Mouse (Mus musculus): ENCODE results near the gene Abraxas1. TPM values are rescaled to one million over a fixed set of nuclear protein-coding genes. Genes with fewer than 3 reads are reported as not detected.

Gene Abraxas1
- polyA plus RNA-seq, 1 experiment from 2014 or later = 14.3 TPM

DNA sequence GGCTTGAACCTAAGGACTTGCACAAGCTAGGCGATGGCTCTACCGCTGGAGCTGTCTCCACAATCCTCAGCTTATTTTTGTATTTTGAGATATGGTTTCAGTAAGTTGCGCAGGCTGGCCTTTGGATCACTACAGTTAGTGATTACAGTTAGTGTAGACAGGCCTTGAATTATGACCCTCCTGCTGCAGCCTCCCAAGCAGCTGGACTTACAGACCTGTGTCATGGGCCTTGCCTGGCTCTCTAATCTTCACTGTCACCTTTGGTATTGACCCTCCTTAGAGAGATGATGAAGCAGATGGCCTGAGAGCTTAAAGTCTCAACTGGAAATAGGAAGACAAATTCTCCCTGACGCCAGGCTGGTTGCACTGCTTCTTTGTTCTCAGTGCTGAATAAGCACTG lies 33.2 kb upstream of the Abraxas1 start:
- no peaks in the 10 kb centered on the region for H3K4me1 ChIP-seq (ENCODE audit: control insufficient read depth, insufficient read depth, low read depth, low read length)
- no peak overlapping the region for H3K4me3 ChIP-seq (ENCODE audit: low read length)
- no peaks in the 10 kb centered on the region for H3K9me3 ChIP-seq (ENCODE audit: control insufficient read depth, low read length)
- no peak overlapping the region for H3K9ac ChIP-seq (ENCODE audit: low read depth, low read length)
- ATAC-seq = no peak
- WGBS = 90% methylated on average over 4 of the region's 4 CpGs
- H3K36me3 ChIP-seq (ENCODE audit: control insufficient read depth, insufficient read depth, low read length) = no peaks in the 10 kb centered on the region
- no peak overlapping the region for H3K4me2 ChIP-seq (ENCODE audit: low read length)
- H3K27ac ChIP-seq (ENCODE audit: low read depth, low read length) = no peak overlapping the region
- peaks cover under 1% of the 10 kb centered on the region; the same call in 1 of the 2 replicates for H3K27me3 ChIP-seq (replicated peaks; ENCODE audit: control insufficient read depth, insufficient read depth, low read length)

DNA sequence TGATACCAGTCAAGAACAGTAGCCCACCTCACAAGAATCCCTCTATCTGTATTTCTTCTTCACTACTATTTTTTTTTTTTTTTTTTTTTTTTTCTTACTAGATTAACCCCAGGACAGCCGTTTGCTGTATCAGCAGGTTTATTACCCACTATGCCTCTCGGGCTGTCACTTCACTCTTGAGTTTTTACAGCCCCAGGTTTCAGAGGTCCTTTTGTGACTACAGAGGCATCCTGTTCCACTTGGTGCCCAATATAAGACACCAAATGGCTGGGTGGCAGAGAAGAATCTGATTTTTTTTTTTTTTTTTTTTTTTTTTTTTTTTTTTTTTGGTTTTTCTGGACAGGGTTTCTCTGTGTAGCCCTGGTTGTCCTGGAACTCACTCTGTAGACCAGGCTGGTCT lies 26.4 kb upstream of the Abraxas1 start:
- Histone ChIP-seq H3K4me3 (ENCODE audit: low read length) (peak overlapping the region; percentile 62), H3K9ac (ENCODE audit: low read depth, low read length) (no peak overlapping the region)
- 6% methylated on average over 2 of the region's 2 CpGs for WGBS

DNA sequence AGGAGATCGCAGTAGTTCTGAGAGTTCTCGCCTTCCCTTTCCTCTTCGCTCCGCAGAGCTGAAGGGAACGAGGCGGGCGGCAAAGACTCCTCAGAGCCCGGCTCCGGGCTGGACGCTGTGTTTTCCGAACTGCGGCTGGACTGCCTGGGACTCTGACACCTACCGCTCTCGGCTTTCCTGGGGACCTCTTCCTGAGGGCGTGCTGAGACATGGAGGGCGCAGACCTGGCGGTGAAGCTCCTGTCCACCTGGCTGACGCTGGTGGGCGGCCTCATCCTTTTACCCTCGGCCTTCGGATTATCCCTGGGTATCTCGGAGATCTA lies 25.8 kb upstream of the Abraxas1 start:
- H3K9ac ChIP-seq (ENCODE audit: low read depth, low read length) = peak overlapping the region; percentile 68
- WGBS = 1% methylated on average over 22 of the region's 22 CpGs
- H3K9me3 ChIP-seq (ENCODE audit: control insufficient read depth, low read length) = peaks cover 7% of the 10 kb centered on the region; the same call in 1 of the 2 replicates
- H3K4me3 ChIP-seq (ENCODE audit: low read length) = peak overlapping the region; percentile 62
- no peak overlapping the region for H3K27ac ChIP-seq (ENCODE audit: low read depth, low read length)
- H3K36me3 ChIP-seq (ENCODE audit: control insufficient read depth, insufficient read depth, low read length) = no peaks in the 10 kb centered on the region
- H3K4me2 ChIP-seq (ENCODE audit: low read length) = peak overlapping the region; percentile 100
- peaks cover 31% of the 10 kb centered on the region for H3K27me3 ChIP-seq (replicated peaks; ENCODE audit: control insufficient read depth, insufficient read depth, low read length)
- ATAC-seq = peak; percentile 24; the same call in 1 of the 2 replicates
- peaks cover 14% of the 10 kb centered on the region for H3K4me1 ChIP-seq (ENCODE audit: control insufficient read depth, insufficient read depth, low read depth, low read length)

More for the DNA sequence above, 26.4 kb upstream of the Abraxas1 start:
- Histone ChIP-seq H3K4me1 (ENCODE audit: control insufficient read depth, insufficient read depth, low read depth, low read length) (peaks cover 14% of the 10 kb centered on the region), H3K36me3 (ENCODE audit: control insufficient read depth, insufficient read depth, low read length) (no peaks in the 10 kb centered on the region), H3K9me3 (ENCODE audit: control insufficient read depth, low read length) (peaks cover 2% of the 10 kb centered on the region; the same call in 1 of the 2 replicates), H3K27ac (ENCODE audit: low read depth, low read length) (no peak overlapping the region), H3K27me3 (replicated peaks; ENCODE audit: control insufficient read depth, insufficient read depth, low read length) (peaks cover 31% of the 10 kb centered on the region), H3K4me2 (ENCODE audit: low read length) (peak overlapping the region; percentile 100)
- ATAC-seq = no peak

DNA sequence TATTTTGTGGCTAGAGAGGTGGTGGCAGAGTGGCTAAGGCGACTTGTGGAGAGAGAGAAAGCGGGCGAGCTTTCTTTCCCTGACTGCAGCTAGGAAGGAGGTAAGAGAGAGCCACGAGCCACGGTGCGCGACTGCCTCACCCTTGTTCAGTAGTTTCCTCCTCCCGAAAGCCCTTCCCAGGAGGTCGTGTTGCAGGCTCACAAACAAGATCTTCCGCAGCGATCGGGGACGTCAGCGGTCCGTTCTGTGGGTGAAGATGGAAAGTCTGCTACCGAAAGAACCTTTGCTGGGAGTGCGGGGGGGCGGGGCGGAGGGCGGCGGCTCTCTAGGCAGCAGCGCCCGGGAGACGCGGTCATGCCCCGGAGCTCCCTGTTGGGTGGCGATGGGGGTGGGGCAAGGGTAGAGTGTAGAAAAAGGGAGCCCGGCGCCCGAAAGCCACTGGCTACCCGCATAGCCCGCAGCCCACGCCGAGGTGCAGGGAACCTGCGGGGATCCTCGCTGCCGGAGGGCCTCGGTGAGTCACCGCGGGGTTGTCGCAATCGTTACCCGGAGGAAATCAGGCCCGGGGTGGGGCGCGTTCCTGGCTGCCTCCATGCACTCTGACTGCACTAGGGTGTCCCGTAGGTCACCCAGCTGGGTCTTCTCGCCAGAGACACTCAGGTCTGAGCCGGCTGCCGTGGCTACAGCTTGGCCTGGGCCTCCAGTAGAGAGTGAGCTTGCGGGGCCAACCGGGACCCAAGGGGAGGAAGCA lies 25.3 kb upstream of the Abraxas1 start:
- Histone ChIP-seq H3K27ac (ENCODE audit: low read depth, low read length) (no peak overlapping the region), H3K4me1 (ENCODE audit: control insufficient read depth, insufficient read depth, low read depth, low read length) (peaks cover 14% of the 10 kb centered on the region), H3K9me3 (ENCODE audit: control insufficient read depth, low read length) (peaks cover 7% of the 10 kb centered on the region; the same call in 1 of the 2 replicates), H3K4me3 (ENCODE audit: low read length) (peak overlapping the region; percentile 62), H3K9ac (ENCODE audit: low read depth, low read length) (peak overlapping the region; percentile 68), H3K4me2 (ENCODE audit: low read length) (peak overlapping the region; percentile 100), H3K27me3 (replicated peaks; ENCODE audit: control insufficient read depth, insufficient read depth, low read length) (peaks cover 31% of the 10 kb centered on the region), H3K36me3 (ENCODE audit: control insufficient read depth, insufficient read depth, low read length) (no peaks in the 10 kb centered on the region)
- ATAC-seq = peak; percentile 70
- under 1% methylated on average over 52 of the region's 52 CpGs for WGBS

DNA sequence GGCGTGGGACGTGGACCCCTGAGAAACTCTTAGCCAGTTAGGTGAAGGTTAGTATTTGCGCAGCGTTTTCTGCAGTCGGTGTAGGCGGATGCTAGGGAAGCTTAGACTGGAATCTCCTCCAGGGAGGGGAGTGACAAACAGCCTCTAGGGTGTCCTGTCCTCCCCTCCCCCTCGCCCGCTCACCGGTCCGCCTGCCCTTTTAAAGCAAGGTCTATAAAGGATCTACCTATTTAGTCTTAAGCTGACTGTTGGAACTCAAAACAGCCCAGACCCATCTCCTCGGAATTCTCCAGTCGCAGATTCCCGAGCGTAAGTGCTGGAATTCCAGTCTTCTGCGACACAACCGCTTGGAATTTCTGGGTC lies 24.7 kb upstream of the Abraxas1 start, which contains the start of gene Gpat3:
Gpat3 (plus strand) TSS at position 229 of the 363 bp plus-strand sequence.
- peaks cover 7% of the 10 kb centered on the region; the same call in 1 of the 2 replicates for H3K9me3 ChIP-seq (ENCODE audit: control insufficient read depth, low read length)
- no peaks in the 10 kb centered on the region for H3K36me3 ChIP-seq (ENCODE audit: control insufficient read depth, insufficient read depth, low read length)
- H3K27ac ChIP-seq (ENCODE audit: low read depth, low read length) = no peak within 1 kb of the TSS
- H3K27me3 ChIP-seq (replicated peaks; ENCODE audit: control insufficient read depth, insufficient read depth, low read length) = peaks cover 31% of the 10 kb centered on the region
- 0 out of 2 replicates have a peak, but pooled peaks have one; percentile 24 for ATAC-seq
- peak within 1 kb of the TSS; percentile 62 for H3K4me3 ChIP-seq (ENCODE audit: low read length)
- peaks cover 14% of the 10 kb centered on the region for H3K4me1 ChIP-seq (ENCODE audit: control insufficient read depth, insufficient read depth, low read depth, low read length)
- peak within 1 kb of the TSS; percentile 100 for H3K4me2 ChIP-seq (ENCODE audit: low read length)
- peak within 1 kb of the TSS; percentile 68 for H3K9ac ChIP-seq (ENCODE audit: low read depth, low read length)
- under 1% methylated on average over 16 of the region's 16 CpGs for WGBS

DNA sequence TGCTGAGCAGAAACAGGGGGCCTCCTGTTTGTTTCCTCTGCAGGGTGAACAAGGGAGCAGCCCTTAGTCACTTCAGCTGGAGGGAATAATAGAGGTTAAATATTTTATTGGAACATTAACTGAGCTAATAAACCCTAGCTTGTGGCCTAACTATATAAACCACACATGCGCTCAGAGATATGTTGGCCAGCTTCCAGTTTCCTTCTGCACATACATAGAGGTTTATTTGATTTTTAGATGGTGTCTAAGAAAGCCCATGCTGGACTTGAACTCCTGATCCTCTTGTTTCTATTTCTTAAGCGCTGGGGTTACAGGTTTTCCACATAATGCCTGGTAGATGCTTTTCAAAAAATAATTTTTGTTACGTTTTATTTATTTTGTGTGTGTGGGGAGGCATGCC lies 23.7 kb upstream of the Abraxas1 start:
- Histone ChIP-seq H3K4me3 (ENCODE audit: low read length) (no peak overlapping the region), H3K4me2 (ENCODE audit: low read length) (no peak overlapping the region), H3K4me1 (ENCODE audit: control insufficient read depth, insufficient read depth, low read depth, low read length) (peaks cover 14% of the 10 kb centered on the region), H3K36me3 (ENCODE audit: control insufficient read depth, insufficient read depth, low read length) (no peaks in the 10 kb centered on the region), H3K9me3 (ENCODE audit: control insufficient read depth, low read length) (peaks cover 7% of the 10 kb centered on the region; the same call in 1 of the 2 replicates), H3K9ac (ENCODE audit: low read depth, low read length) (no peak overlapping the region), H3K27ac (ENCODE audit: low read depth, low read length) (no peak overlapping the region), H3K27me3 (replicated peaks; ENCODE audit: control insufficient read depth, insufficient read depth, low read length) (peaks cover 31% of the 10 kb centered on the region)
- 58% methylated on average over 3 of the region's 3 CpGs for WGBS
- ATAC-seq = no peak

DNA sequence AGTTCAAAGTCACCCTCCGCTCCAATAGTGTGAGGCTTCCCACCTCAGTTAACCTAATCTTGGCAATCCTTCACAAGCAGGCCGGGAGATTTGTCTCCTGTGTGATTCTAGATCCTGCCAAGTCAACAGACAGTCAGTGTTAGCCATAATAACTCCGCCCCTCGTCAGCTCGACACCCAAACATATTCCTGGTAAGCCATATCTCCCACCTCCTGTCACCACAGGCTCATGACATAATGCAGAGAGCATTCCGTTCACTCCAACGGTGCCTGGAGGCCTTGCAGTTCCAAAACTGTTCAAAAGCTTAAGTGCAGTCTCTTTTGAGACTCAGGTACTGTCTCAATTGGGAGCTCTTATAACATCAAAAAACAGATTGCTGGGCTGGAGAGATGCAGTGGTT lies 17.1 kb upstream of the Abraxas1 start:
- 92% methylated on average over 7 of the region's 7 CpGs for WGBS
- no peak for ATAC-seq
- no peak overlapping the region for H3K4me3 ChIP-seq (ENCODE audit: low read length)

DNA sequence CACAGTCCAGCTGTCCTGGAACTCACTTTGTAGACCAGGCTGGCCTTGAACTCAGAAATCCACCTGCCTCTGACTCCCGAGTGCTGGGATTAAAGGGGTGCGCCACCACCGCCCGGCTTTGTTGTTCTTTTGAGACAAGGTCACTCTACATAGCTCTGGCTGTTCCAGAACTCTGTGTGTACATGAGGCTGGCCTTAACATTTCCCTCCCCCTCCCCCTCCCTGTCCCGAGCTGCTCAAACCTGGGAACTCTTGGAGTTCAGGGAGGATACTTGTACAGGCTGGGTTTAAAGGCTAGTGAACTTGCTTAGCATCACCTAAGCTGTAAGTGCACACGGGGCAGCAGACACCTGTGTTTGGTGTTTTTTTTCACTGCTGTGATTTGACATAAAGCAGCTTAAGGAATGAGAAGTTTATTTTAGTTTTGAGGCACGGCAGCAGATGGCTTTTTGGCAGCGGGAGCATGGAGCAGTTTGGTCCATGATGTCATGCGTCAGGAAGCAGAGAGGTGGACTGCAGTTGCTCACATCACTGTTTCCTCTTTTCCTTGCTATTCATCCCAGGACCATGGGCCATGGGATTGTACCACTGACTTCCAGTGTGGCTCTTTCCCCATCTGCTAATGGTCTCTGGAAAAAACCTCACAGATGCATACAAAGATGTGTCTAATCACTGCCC lies 15.2 kb upstream of the Abraxas1 start:
- H3K27ac ChIP-seq (ENCODE audit: low read depth, low read length) = no peak overlapping the region
- no peaks in the 10 kb centered on the region for H3K36me3 ChIP-seq (ENCODE audit: control insufficient read depth, insufficient read depth, low read length)
- H3K4me3 ChIP-seq (ENCODE audit: low read length) = no peak overlapping the region
- H3K27me3 ChIP-seq (replicated peaks; ENCODE audit: control insufficient read depth, insufficient read depth, low read length) = no peaks in the 10 kb centered on the region
- 74% methylated on average over 9 of the region's 9 CpGs for WGBS
- H3K9ac ChIP-seq (ENCODE audit: low read depth, low read length) = no peak overlapping the region
- H3K4me1 ChIP-seq (ENCODE audit: control insufficient read depth, insufficient read depth, low read depth, low read length) = no peaks in the 10 kb centered on the region
- no peaks in the 10 kb centered on the region for H3K9me3 ChIP-seq (ENCODE audit: control insufficient read depth, low read length)
- H3K4me2 ChIP-seq (ENCODE audit: low read length) = no peak overlapping the region
- no peak for ATAC-seq

More for the DNA sequence above, 17.1 kb upstream of the Abraxas1 start:
- Histone ChIP-seq H3K27me3 (replicated peaks; ENCODE audit: control insufficient read depth, insufficient read depth, low read length) (0 out of 2 replicates have a peak, but pooled peaks cover 2% of the 10 kb centered on the region), H3K9ac (ENCODE audit: low read depth, low read length) (no peak overlapping the region), H3K36me3 (ENCODE audit: control insufficient read depth, insufficient read depth, low read length) (no peaks in the 10 kb centered on the region), H3K4me2 (ENCODE audit: low read length) (no peak overlapping the region), H3K9me3 (ENCODE audit: control insufficient read depth, low read length) (peaks cover 7% of the 10 kb centered on the region; the same call in 1 of the 2 replicates), H3K4me1 (ENCODE audit: control insufficient read depth, insufficient read depth, low read depth, low read length) (no peaks in the 10 kb centered on the region), H3K27ac (ENCODE audit: low read depth, low read length) (no peak overlapping the region)

DNA sequence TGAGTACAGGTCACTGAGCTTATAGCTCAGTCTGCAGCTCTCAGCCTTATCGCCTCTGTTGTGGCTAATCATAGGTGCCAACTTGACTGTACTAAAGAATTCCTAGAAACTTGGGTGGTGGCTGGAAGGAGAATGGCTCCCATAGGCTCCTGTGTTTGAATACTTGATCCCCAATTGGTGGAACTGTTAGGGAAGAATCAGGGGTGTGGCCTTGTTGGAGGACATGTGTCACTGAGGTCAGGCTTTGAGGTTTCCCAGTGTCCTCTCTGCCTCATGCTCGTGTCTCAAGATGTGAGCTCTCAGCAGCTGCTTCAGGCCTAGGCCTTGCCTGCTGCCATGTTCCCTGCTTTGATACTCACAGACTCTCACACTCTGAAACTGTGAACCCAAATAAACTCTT lies 13.1 kb upstream of the Abraxas1 start:
- Histone ChIP-seq H3K27ac (ENCODE audit: low read depth, low read length) (no peak overlapping the region), H3K4me2 (ENCODE audit: low read length) (no peak overlapping the region), H3K9ac (ENCODE audit: low read depth, low read length) (no peak overlapping the region), H3K4me3 (ENCODE audit: low read length) (no peak overlapping the region), H3K9me3 (ENCODE audit: control insufficient read depth, low read length) (no peaks in the 10 kb centered on the region), H3K36me3 (ENCODE audit: control insufficient read depth, insufficient read depth, low read length) (no peaks in the 10 kb centered on the region), H3K27me3 (replicated peaks; ENCODE audit: control insufficient read depth, insufficient read depth, low read length) (no peaks in the 10 kb centered on the region), H3K4me1 (ENCODE audit: control insufficient read depth, insufficient read depth, low read depth, low read length) (no peaks in the 10 kb centered on the region)
- no peak for ATAC-seq
- WGBS = 85% methylated on average over 2 of the region's 2 CpGs

Data from hindbrain, embryonic 16.5 days (tissue).